Mouse (Mus musculus): ENCODE measurements around the gene Lrrc4. TPM values are rescaled to one million over a fixed set of nuclear protein-coding genes. Genes with fewer than 3 reads are reported as not detected.

Lrrc4 gene
- total and polyA plus RNA-seq, 2 experiments: 0.10 TPM; not detected in 1

DNA sequence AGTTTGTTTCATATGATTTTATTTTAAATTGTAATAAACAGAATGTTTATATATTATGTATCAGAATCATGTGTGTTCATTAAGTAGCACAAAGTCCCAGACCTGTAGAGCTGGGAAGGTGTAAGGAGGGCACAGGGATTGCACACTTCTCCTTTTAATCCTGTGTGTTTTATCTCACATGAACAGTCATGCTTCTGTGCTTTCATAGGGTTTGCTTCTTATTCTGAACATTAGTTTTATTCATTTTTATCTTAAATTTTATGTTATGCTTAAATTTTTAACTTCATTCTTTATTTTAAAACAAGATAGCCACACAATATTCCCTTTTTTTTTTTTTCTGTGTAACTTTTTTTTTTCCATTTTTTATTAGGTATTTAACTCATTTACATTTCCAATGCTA is 186.3 kb downstream of the Lrrc4 start:
- TF ChIP-seq POLR2A (IDR thresholded peaks at IDR 0.05; ENCODE audit: extremely low read depth, insufficient read depth, low read length): no peak
- Histone ChIP-seq H3K27me3 (ENCODE audit: control insufficient read depth, insufficient read depth, low read length) (no peaks in the 10 kb centered on the region), H3K4me1 (ENCODE audit: control insufficient read depth, insufficient read depth, low read length) (no peaks in the 10 kb centered on the region), H3K4me3 (ENCODE audit: insufficient read depth, low read depth, low read length) (no peak overlapping the region), H3K9ac (ENCODE audit: low read depth, low read length) (no peak overlapping the region), H3K27ac (replicated peaks; ENCODE audit: insufficient read depth, low read depth, low read length) (no peak overlapping the region), H3K79me2 (ENCODE audit: control insufficient read depth, insufficient read depth, low read length) (peaks cover 12% of the 10 kb centered on the region; the same call in 1 of the 2 replicates), H3K36me3 (ENCODE audit: control insufficient read depth, insufficient read depth, low read length) (no peaks in the 10 kb centered on the region; the same call in 1 of the 2 replicates)
- DNase-seq (ENCODE audit: extremely low read depth, low read depth, low spot score): no peak

DNA sequence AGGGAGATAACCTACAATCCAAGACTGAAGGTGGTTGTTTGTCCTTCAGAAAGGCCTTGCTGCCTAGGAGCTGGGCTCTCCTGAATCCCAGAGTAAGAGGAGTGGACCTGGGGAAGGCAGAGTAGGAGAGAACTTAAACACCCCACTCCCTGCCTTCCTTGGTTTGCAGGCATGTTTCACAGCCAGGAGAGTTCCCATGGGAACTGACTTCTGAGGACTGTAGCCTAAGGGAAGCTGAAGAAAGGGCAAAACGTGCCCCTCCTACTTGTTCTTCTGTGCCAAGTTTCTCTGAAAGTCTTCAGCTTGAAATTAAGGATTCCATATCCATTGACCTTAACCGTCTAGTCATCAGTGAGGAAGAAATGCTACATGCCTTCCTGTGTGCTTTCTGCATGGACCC is 188.6 kb downstream of the Lrrc4 start:
- Histone ChIP-seq H3K79me2 (ENCODE audit: control insufficient read depth, insufficient read depth, low read length) (peaks cover 15% of the 10 kb centered on the region; the same call in 1 of the 2 replicates), H3K9ac (ENCODE audit: low read depth, low read length) (no peak overlapping the region), H3K27me3 (ENCODE audit: control insufficient read depth, insufficient read depth, low read length) (no peaks in the 10 kb centered on the region), H3K36me3 (ENCODE audit: control insufficient read depth, insufficient read depth, low read length) (no peaks in the 10 kb centered on the region; the same call in 1 of the 2 replicates), H3K27ac (replicated peaks; ENCODE audit: insufficient read depth, low read depth, low read length) (no peak overlapping the region), H3K4me3 (ENCODE audit: insufficient read depth, low read depth, low read length) (no peak overlapping the region), H3K4me1 (ENCODE audit: control insufficient read depth, insufficient read depth, low read length) (no peaks in the 10 kb centered on the region)
- no peak for DNase-seq (ENCODE audit: extremely low read depth, low read depth, low spot score)
- WGBS: 66% methylated on average over 2 of the region's 2 CpGs
- no peak for TF ChIP-seq POLR2A (IDR thresholded peaks at IDR 0.05; ENCODE audit: extremely low read depth, insufficient read depth, low read length)
- no peak for TF ChIP-seq CTCF (IDR thresholded peaks at IDR 0.05; ENCODE audit: low read depth, low read length)

DNA sequence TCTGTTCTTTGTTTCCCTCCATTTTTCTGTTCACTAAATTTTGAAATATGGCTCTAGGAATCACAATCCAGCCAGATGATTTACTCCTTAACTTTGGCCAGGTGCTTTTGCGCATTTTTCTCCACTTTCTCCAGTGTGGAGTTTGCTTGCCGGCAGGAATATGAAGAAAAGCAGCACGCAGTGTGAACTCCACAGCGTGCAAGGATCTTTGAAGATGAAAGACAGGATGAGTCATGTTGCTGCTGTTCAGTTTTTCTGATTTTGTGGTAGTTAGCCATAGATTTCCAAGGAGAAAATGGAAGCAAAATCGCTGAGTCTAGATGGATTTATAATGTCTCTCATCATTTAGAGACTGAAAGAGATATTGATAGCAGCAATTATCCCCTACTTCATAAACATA is 191.5 kb downstream of the Lrrc4 start:
- H3K27ac ChIP-seq (replicated peaks; ENCODE audit: insufficient read depth, low read depth, low read length): no peak overlapping the region
- 94% methylated on average over 5 of the region's 5 CpGs for WGBS
- H3K4me3 ChIP-seq (ENCODE audit: insufficient read depth, low read depth, low read length): no peak overlapping the region
- peaks cover 27% of the 10 kb centered on the region; the same call in 1 of the 2 replicates for H3K79me2 ChIP-seq (ENCODE audit: control insufficient read depth, insufficient read depth, low read length)
- no peak for DNase-seq (ENCODE audit: extremely low read depth, low read depth, low spot score)
- no peaks in the 10 kb centered on the region for H3K27me3 ChIP-seq (ENCODE audit: control insufficient read depth, insufficient read depth, low read length)
- TF ChIP-seq POLR2A (IDR thresholded peaks at IDR 0.05; ENCODE audit: extremely low read depth, insufficient read depth, low read length) (no peak), CTCF (IDR thresholded peaks at IDR 0.05; ENCODE audit: low read depth, low read length) (no peak)
- no peak overlapping the region for H3K9ac ChIP-seq (ENCODE audit: low read depth, low read length)
- no peaks in the 10 kb centered on the region; the same call in 1 of the 2 replicates for H3K36me3 ChIP-seq (ENCODE audit: control insufficient read depth, insufficient read depth, low read length)
- H3K4me1 ChIP-seq (ENCODE audit: control insufficient read depth, insufficient read depth, low read length): peaks cover 6% of the 10 kb centered on the region; the same call in 1 of the 2 replicates

DNA sequence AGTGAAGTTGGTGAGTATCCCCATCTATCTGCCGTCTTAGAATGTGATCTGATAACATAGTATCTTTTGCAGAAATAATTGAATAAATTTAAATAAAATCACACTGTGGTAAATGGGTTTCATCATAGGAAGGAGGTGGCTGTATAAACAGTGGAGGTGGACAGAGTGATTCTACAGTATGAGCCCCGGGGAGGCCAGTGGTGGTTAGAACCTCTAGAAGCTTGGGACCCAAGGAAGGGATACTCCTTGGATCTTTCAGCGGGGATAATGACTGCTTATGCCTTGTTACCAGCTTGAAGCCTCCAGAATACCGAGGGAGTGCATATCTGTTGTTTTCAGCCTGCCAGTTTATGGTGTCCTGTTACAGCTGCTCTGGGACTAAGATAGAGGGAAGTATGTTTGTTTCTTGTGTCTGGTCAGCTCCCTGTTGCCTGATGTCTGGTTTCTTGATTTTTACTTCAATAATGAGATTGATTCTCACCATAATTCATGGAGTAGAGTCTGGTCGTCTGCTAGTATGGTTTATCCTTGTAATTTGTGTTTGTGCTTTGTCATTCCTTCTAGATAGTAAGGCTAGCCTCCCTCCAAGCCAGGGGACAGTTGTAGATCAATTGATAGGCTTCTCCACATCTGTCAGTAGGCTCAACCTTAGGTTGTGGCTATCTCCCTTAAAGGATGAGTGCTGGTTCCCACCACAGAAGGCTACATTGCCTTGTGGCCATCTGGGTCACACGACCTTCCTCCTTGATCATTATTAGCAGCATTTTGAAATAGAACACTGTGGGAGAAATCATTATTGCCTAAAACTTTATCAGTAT is 195.8 kb downstream of the Lrrc4 start:
- Histone ChIP-seq H3K4me3 (ENCODE audit: insufficient read depth, low read depth, low read length) (no peak overlapping the region), H3K79me2 (ENCODE audit: control insufficient read depth, insufficient read depth, low read length) (peaks cover 19% of the 10 kb centered on the region; the same call in 1 of the 2 replicates), H3K27me3 (ENCODE audit: control insufficient read depth, insufficient read depth, low read length) (no peaks in the 10 kb centered on the region), H3K36me3 (ENCODE audit: control insufficient read depth, insufficient read depth, low read length) (no peaks in the 10 kb centered on the region; the same call in none of the 2 replicates), H3K9ac (ENCODE audit: low read depth, low read length) (no peak overlapping the region), H3K4me1 (ENCODE audit: control insufficient read depth, insufficient read depth, low read length) (peaks cover 6% of the 10 kb centered on the region), H3K27ac (replicated peaks; ENCODE audit: insufficient read depth, low read depth, low read length) (no peak overlapping the region)
- no peak for DNase-seq (ENCODE audit: extremely low read depth, low read depth, low spot score)
- WGBS: 71% methylated on average over 6 of the region's 6 CpGs
- TF ChIP-seq CTCF (IDR thresholded peaks at IDR 0.05; ENCODE audit: low read depth, low read length): no peak

DNA sequence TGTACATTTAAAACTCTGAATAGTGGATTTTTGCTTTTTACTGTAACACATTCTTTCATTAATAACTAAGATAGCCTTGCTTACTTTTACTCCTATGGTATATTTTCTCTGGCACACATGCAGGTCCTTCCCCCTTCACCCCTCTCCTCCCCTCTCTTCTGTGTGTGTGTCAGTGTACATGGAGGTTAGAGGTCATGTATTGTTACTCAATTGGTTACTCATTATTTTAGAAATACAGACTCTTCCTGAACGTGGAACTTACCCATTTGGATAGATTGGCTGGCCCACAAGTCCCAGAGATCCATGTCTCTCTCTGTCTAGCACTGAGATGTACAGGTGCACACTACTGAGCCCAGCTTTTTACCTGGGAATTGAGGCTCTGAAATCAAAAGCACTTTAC is 196.5 kb downstream of the Lrrc4 start:
- Histone ChIP-seq H3K27ac (replicated peaks; ENCODE audit: insufficient read depth, low read depth, low read length) (no peak overlapping the region), H3K36me3 (ENCODE audit: control insufficient read depth, insufficient read depth, low read length) (no peaks in the 10 kb centered on the region; the same call in none of the 2 replicates), H3K27me3 (ENCODE audit: control insufficient read depth, insufficient read depth, low read length) (no peaks in the 10 kb centered on the region), H3K4me1 (ENCODE audit: control insufficient read depth, insufficient read depth, low read length) (peaks cover 6% of the 10 kb centered on the region), H3K79me2 (ENCODE audit: control insufficient read depth, insufficient read depth, low read length) (peaks cover 19% of the 10 kb centered on the region; the same call in 1 of the 2 replicates), H3K4me3 (ENCODE audit: insufficient read depth, low read depth, low read length) (no peak overlapping the region), H3K9ac (ENCODE audit: low read depth, low read length) (no peak overlapping the region)
- TF ChIP-seq POLR2A (IDR thresholded peaks at IDR 0.05; ENCODE audit: extremely low read depth, insufficient read depth, low read length) (no peak), CTCF (IDR thresholded peaks at IDR 0.05; ENCODE audit: low read depth, low read length) (no peak)
- DNase-seq (ENCODE audit: extremely low read depth, low read depth, low spot score): peak; percentile 77
- WGBS: 12% methylated on average over 1 of the region's 1 CpGs

DNA sequence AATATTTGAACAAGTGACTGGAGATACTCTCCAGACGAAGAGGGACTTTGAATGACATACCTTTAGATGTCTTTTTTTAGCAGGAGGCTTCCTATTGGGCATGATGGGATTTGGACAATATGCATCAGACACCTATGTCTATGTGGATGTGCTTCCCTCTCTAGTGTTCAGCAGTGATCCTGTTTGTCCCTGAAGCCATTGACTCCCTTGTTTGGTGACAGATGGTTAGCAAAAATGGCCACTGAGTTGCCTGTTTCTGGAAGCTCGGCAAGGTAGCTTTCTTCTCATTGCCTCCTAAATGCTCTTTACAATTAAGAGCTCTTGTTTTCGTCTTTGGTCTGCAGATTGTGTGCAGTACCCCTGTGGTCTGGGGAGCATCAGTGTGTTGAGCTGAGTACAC is 197.9 kb downstream of the Lrrc4 start:
- H3K27ac ChIP-seq (replicated peaks; ENCODE audit: insufficient read depth, low read depth, low read length): no peak overlapping the region
- peaks cover 16% of the 10 kb centered on the region; the same call in 1 of the 2 replicates for H3K79me2 ChIP-seq (ENCODE audit: control insufficient read depth, insufficient read depth, low read length)
- no peak for DNase-seq (ENCODE audit: extremely low read depth, low read depth, low spot score)
- H3K36me3 ChIP-seq (ENCODE audit: control insufficient read depth, insufficient read depth, low read length): no peaks in the 10 kb centered on the region; the same call in none of the 2 replicates
- no peak overlapping the region for H3K4me3 ChIP-seq (ENCODE audit: insufficient read depth, low read depth, low read length)
- no peaks in the 10 kb centered on the region for H3K27me3 ChIP-seq (ENCODE audit: control insufficient read depth, insufficient read depth, low read length)
- TF ChIP-seq POLR2A (IDR thresholded peaks at IDR 0.05; ENCODE audit: extremely low read depth, insufficient read depth, low read length): no peak
- TF ChIP-seq CTCF (IDR thresholded peaks at IDR 0.05; ENCODE audit: low read depth, low read length): no peak
- WGBS: 65% methylated on average over 3 of the region's 3 CpGs
- H3K4me1 ChIP-seq (ENCODE audit: control insufficient read depth, insufficient read depth, low read length): peaks cover 6% of the 10 kb centered on the region
- H3K9ac ChIP-seq (ENCODE audit: low read depth, low read length): no peak overlapping the region

Data from liver, adult 2 months (tissue).